Mouse (Mus musculus): ENCODE data around the gene Ptgds.

DNA sequence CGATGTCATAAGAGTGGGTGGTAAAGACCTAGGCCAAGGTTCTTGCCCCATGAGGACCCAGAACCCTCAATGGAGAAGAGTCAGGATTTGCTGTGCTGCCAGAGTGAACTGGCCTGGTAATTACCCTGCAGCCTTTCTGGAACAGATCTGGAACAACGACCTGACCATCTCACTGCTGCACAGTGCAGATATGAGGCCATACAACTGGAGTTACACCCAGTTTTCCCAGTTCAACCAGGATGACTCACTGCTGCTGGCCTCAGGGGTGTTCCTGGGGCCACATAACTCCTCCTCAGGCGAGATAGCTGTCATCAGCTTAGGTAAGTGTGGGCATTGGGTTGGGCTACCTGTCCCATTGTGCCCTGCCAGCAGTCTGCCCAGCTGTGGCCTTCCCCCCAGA, 32.9 kb upstream of the Ptgds start:
- no peak for TF ChIP-seq POLR2A (IDR thresholded peaks at IDR 0.05; ENCODE audit: borderline replicate concordance, extremely low read depth, low read depth, low read length)
- TF ChIP-seq CTCF (IDR thresholded peaks at IDR 0.05; ENCODE audit: insufficient read depth, low read length) = no peak
